Mouse (Mus musculus): ENCODE measurements at regions not wholly inside any gene's neighbourhood (a gene's known extent, or its start where the extent isn't known, plus 50 kb on each side); places are given as distances from the start of the nearest gene placed in this dataset.
A peak's percentile ranks its signal among the peaks of the same experiment; 100 is the strongest.
"Not testable (repeated sequence)": the region's sequence is repeated elsewhere in the genome, so short reads cannot be mapped to it uniquely, and the experiment has no call there.

GRCm38 (mm10) chr9:11441241-11441997 lies 536.8 kb upstream of the Cntn5 start:
- not testable (repeated sequence) for H3K9me3 ChIP-seq (replicated peaks; ENCODE audit: low read length); H3K4me2 ChIP-seq (ENCODE audit: low read length); H3K9ac ChIP-seq (ENCODE audit: low read depth, low read length); H3K27me3 ChIP-seq (ENCODE audit: insufficient read depth, low read length); ATAC-seq (replicated peaks; ENCODE audit: low FRiP score, low read depth); H3K27ac ChIP-seq; H3K4me3 ChIP-seq (replicated peaks; ENCODE audit: low read depth, low read length); H3K4me1 ChIP-seq (replicated peaks; ENCODE audit: insufficient read depth, low read length); H3K36me3 ChIP-seq (ENCODE audit: insufficient read depth, low read length)
- 55% methylated on average over 10 of the region's 10 CpGs for WGBS
- DNase-seq (ENCODE audit: low spot score), result peak; percentile 9

- Histone ChIP-seq H3K9ac (ENCODE audit: low read depth, low read length) (no peak overlapping the region), H3K27me3 (ENCODE audit: insufficient read depth, low read length) (no peaks in the 10 kb centered on the region), H3K36me3 (ENCODE audit: insufficient read depth, low read length) (no peaks in the 10 kb centered on the region), H3K4me3 (replicated peaks; ENCODE audit: low read depth, low read length) (no peak overlapping the region), H3K27ac (no peak overlapping the region), H3K4me2 (ENCODE audit: low read length) (no peak overlapping the region), H3K4me1 (replicated peaks; ENCODE audit: insufficient read depth, low read length) (no peaks in the 10 kb centered on the region), H3K9me3 (replicated peaks; ENCODE audit: low read length) (no peaks in the 10 kb centered on the region)
- 82% methylated on average over 1 of the region's 1 CpGs for WGBS
- TF ChIP-seq CTCF (IDR thresholded peaks at IDR 0.05; ENCODE audit: low read depth), result no peak
- DNase-seq (ENCODE audit: low spot score) (no peak), ATAC-seq (replicated peaks; ENCODE audit: low FRiP score, low read depth) (no peak)
Measured at GRCm38 (mm10) chr9:11436443-11437167, 532.0 kb upstream of the Cntn5 start.

DNA sequence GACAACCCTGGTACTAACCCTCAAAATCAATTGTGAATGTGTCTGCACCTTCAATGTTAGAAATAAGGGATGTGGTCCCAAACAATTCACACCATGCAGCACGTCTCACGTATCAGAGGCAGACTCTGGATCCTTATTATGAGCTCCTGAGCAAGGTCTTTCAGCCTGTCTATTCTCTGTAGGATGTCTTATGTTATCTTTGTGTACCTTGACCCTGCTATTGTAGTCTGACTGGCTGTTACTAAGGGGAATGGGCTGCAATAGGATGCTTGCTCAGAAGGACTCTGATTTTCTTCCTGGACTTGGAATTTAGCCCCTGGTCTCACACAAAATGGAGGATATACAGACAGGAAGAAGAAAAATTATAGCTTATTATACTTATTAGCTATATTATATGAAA lies 531.4 kb upstream of the Cntn5 start:
- ATAC-seq (replicated peaks; ENCODE audit: low FRiP score, low read depth), result no peak
- WGBS, result 89% methylated on average over 2 of the region's 2 CpGs

DNA sequence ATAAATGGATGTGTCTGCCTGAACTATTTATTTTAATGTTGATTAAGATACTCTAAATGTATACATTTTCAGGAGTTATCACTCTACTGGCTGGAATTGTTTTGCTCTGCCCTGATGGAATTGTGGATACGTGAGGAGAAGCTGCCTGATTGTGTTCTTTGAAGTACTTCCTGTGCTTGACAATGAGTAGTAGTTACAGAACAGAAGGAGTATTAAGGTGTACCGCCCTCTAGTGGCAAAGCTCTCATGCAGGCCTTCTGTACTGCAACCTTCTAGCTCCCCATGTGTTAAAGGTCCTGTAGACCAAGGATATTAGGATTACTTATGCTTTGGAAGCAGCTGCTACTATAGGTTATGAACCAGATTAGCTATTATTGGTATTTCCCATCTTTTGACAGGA lies 530.4 kb upstream of the Cntn5 start:
- 27% methylated on average over 2 of the region's 2 CpGs for WGBS
- Histone ChIP-seq H3K36me3 (ENCODE audit: insufficient read depth, low read length) (no peaks in the 10 kb centered on the region), H3K27me3 (ENCODE audit: insufficient read depth, low read length) (no peaks in the 10 kb centered on the region), H3K4me1 (replicated peaks; ENCODE audit: insufficient read depth, low read length) (no peaks in the 10 kb centered on the region), H3K9me3 (replicated peaks; ENCODE audit: low read length) (no peaks in the 10 kb centered on the region), H3K9ac (ENCODE audit: low read depth, low read length) (no peak overlapping the region), H3K4me2 (ENCODE audit: low read length) (no peak overlapping the region), H3K4me3 (replicated peaks; ENCODE audit: low read depth, low read length) (no peak overlapping the region), H3K27ac (no peak overlapping the region)
- TF ChIP-seq CTCF (IDR thresholded peaks at IDR 0.05; ENCODE audit: low read depth), result peak; percentile 65
- DNase-seq (ENCODE audit: low spot score) (peak; percentile 37), ATAC-seq (replicated peaks; ENCODE audit: low FRiP score, low read depth) (no peak)

More for the DNA sequence above, 531.4 kb upstream of the Cntn5 start:
- Histone ChIP-seq H3K4me1 (replicated peaks; ENCODE audit: insufficient read depth, low read length) (no peaks in the 10 kb centered on the region), H3K9ac (ENCODE audit: low read depth, low read length) (no peak overlapping the region), H3K4me2 (ENCODE audit: low read length) (no peak overlapping the region), H3K9me3 (replicated peaks; ENCODE audit: low read length) (no peaks in the 10 kb centered on the region), H3K4me3 (replicated peaks; ENCODE audit: low read depth, low read length) (no peak overlapping the region), H3K27me3 (ENCODE audit: insufficient read depth, low read length) (no peaks in the 10 kb centered on the region), H3K27ac (no peak overlapping the region), H3K36me3 (ENCODE audit: insufficient read depth, low read length) (no peaks in the 10 kb centered on the region)
- no peak for TF ChIP-seq CTCF (IDR thresholded peaks at IDR 0.05; ENCODE audit: low read depth)
- no peak for DNase-seq (ENCODE audit: low spot score)

DNA sequence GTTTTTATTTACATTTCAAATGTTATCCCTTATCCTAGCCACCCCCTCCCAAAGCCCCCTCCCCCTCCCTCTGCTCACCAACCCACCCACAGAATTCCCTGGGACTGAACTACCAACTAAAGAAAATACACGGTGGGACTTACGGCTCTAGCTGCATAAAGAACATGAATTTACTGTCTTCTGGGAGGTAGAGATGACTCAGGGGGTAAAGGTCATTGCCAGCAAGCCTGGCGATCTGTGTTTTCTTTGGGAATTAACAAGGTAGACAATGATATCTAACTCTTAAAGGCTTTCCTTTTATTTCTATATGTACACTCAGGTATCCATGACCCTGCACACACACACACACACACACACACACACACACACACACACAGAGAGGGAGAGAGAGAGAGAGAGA lies 521.9 kb upstream of the Cntn5 start:
- H3K4me1 ChIP-seq (replicated peaks; ENCODE audit: insufficient read depth, low read length), result no peaks in the 10 kb centered on the region
- H3K4me2 ChIP-seq (ENCODE audit: low read length), result no peak overlapping the region
- no peaks in the 10 kb centered on the region for H3K9me3 ChIP-seq (replicated peaks; ENCODE audit: low read length)
- no peak overlapping the region for H3K4me3 ChIP-seq (replicated peaks; ENCODE audit: low read depth, low read length)
- H3K9ac ChIP-seq (ENCODE audit: low read depth, low read length), result no peak overlapping the region
- 17% methylated on average over 3 of the region's 3 CpGs for WGBS
- no peak overlapping the region for H3K27ac ChIP-seq
- no peaks in the 10 kb centered on the region for H3K27me3 ChIP-seq (ENCODE audit: insufficient read depth, low read length)
- TF ChIP-seq CTCF (IDR thresholded peaks at IDR 0.05; ENCODE audit: low read depth), result no peak
- ATAC-seq (replicated peaks; ENCODE audit: low FRiP score, low read depth) (no peak), DNase-seq (ENCODE audit: low spot score) (no peak)
- no peaks in the 10 kb centered on the region for H3K36me3 ChIP-seq (ENCODE audit: insufficient read depth, low read length)

DNA sequence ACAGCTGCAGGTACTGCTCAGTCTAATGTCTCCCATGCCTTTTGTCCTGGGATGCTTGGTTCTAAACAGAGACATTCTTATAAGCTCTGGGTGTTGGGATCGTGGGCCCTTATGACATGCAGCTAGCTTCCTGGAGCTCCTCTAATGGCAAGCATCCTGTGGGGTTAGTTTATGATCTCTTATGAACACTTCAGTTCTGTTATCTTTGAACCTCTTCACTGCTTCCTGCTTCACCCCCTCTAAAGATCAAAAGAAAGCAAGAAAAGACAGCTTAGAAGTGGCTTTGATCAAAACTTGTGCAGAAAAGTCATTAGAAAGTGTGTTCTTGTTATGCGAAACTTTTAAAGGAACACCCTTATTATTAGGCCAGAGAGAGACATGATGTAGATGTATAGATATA lies 492.3 kb upstream of the Cntn5 start:
- ATAC-seq (replicated peaks; ENCODE audit: low FRiP score, low read depth) (no peak), DNase-seq (ENCODE audit: low spot score) (no peak)
- TF ChIP-seq CTCF (IDR thresholded peaks at IDR 0.05; ENCODE audit: low read depth), result no peak
- no peaks in the 10 kb centered on the region for H3K4me1 ChIP-seq (replicated peaks; ENCODE audit: insufficient read depth, low read length)
- H3K36me3 ChIP-seq (ENCODE audit: insufficient read depth, low read length), result no peaks in the 10 kb centered on the region
- no peak overlapping the region for H3K27ac ChIP-seq
- no peak overlapping the region for H3K9ac ChIP-seq (ENCODE audit: low read depth, low read length)
- WGBS, result 56% methylated on average over 2 of the region's 2 CpGs
- H3K9me3 ChIP-seq (replicated peaks; ENCODE audit: low read length), result no peaks in the 10 kb centered on the region
- H3K4me2 ChIP-seq (ENCODE audit: low read length), result no peak overlapping the region
- no peak overlapping the region for H3K4me3 ChIP-seq (replicated peaks; ENCODE audit: low read depth, low read length)
- H3K27me3 ChIP-seq (ENCODE audit: insufficient read depth, low read length), result no peaks in the 10 kb centered on the region

Measured in kidney, postnatal 0 days (tissue).